Mouse (Mus musculus) ES-Bruce4 (cell line): Measurements from ENCODE around the gene Dapk2.

Source experiments
- CTCF ChIP-seq: IDR thresholded peaks from one replicate; pipeline ENCODE4 v1.8.1; 2011; ENCODE audit warnings: low read depth, low read length
- EP300 ChIP-seq: IDR thresholded peaks from 2 replicates; pipeline ENCODE4 v1.6.1; 2011; ENCODE audit warnings: low read depth, low read length; ENCODE audit not compliant: insufficient read depth
- POLR2A ChIP-seq: IDR thresholded peaks from one replicate; pipeline ENCODE4 v1.8.1; 2011; ENCODE audit warnings: low read length; ENCODE audit not compliant: insufficient read depth

- TF ChIP-seq CTCF: no peak
- TF ChIP-seq POLR2A: no peak
- no peak for TF ChIP-seq EP300
These were observed 136.2 kb downstream of the Dapk2 start for GRCm38 (mm10) chr9:66294227-66294626.
